Mouse (Mus musculus) limb, embryonic 10.5 days (tissue): ENCODE measurements at regions not wholly inside any gene's neighbourhood (a gene's known extent, or its start where the extent isn't known, plus 50 kb on each side); places are given as distances from the start of the nearest gene placed in this dataset.

Experiments
- DNase-seq: peaks from one replicate; pipeline ENCODE4 v3.0.0-alpha.2; 2017; ENCODE audit warnings: low spot score
- H3K27ac ChIP-seq: fragments of 300-500 bp; sonication (generic); 2 replicates; pipeline ENCODE4 v1.5.1; 2016; ENCODE audit warnings: mild to moderate bottlenecking
- H3K27me3 ChIP-seq: fragments of 300-500 bp; sonication (generic); 2 replicates; pipeline ENCODE4 v1.6.1; 2016; ENCODE audit warnings: low read depth, mild to moderate bottlenecking; ENCODE audit not compliant: poor library complexity, severe bottlenecking
- H3K36me3 ChIP-seq: fragments of 300-500 bp; sonication (generic); 2 replicates; pipeline ENCODE4 v1.6.1; 2016; ENCODE audit warnings: mild to moderate bottlenecking, moderate library complexity
- H3K4me1 ChIP-seq: fragments of 300-500 bp; sonication (generic); 2 replicates; pipeline ENCODE4 v1.6.1; 2016
- H3K4me3 ChIP-seq: fragments of 300-500 bp; sonication (generic); 2 replicates; pipeline ENCODE4 v1.5.1; 2016; ENCODE audit warnings: mild to moderate bottlenecking, moderate library complexity
- H3K9me3 ChIP-seq: fragments of 300-500 bp; sonication (generic); replicated peaks from 2 replicates; pipeline ENCODE4 v1.6.1; 2016; ENCODE audit warnings: mild to moderate bottlenecking
- WGBS: fragments of 180-500 bp; shearing (Covaris S2); methylation state at CpG from one replicate; pipeline ENCODE4 v1.1.7; 2016; 5-methylcytosine and 5-hydroxymethylcytosine counted together

GRCm38 (mm10) chr19:59650611-59651329, 192.6 kb downstream of the Emx2 start:
- 76% methylated on average over 10 of the region's 10 CpGs for WGBS
- Histone ChIP-seq H3K4me1 (peaks cover 16% of the 10 kb centered on the region), H3K4me3 (no peak overlapping the region), H3K27me3 (peaks cover 44% of the 10 kb centered on the region), H3K36me3 (no peaks in the 10 kb centered on the region), H3K9me3 (no peaks in the 10 kb centered on the region), H3K27ac (no peak overlapping the region)
- DNase-seq: no peak

- Histone ChIP-seq H3K27ac (no peak overlapping the region), H3K27me3 (peaks cover 35% of the 10 kb centered on the region), H3K36me3 (no peaks in the 10 kb centered on the region), H3K4me1 (no peaks in the 10 kb centered on the region), H3K4me3 (no peak overlapping the region), H3K9me3 (no peaks in the 10 kb centered on the region)
- DNase-seq: no peak
- WGBS: 75% methylated on average over 18 of the region's 18 CpGs
These were observed 195.6 kb downstream of the Emx2 start for GRCm38 (mm10) chr19:59653631-59654367.

GRCm38 (mm10) chr19:59655321-59655720, 197.1 kb downstream of the Emx2 start:
- Histone ChIP-seq H3K27ac (no peak overlapping the region), H3K36me3 (no peaks in the 10 kb centered on the region), H3K4me3 (no peak overlapping the region), H3K4me1 (no peaks in the 10 kb centered on the region), H3K9me3 (no peaks in the 10 kb centered on the region), H3K27me3 (peaks cover 20% of the 10 kb centered on the region)
- 98% methylated on average over 2 of the region's 2 CpGs for WGBS
- DNase-seq: no peak

GRCm38 (mm10) chr19:59669793-59670192, 211.6 kb downstream of the Emx2 start:
- Histone ChIP-seq H3K4me3 (no peak overlapping the region), H3K4me1 (no peaks in the 10 kb centered on the region), H3K27me3 (no peaks in the 10 kb centered on the region), H3K36me3 (no peaks in the 10 kb centered on the region), H3K9me3 (no peaks in the 10 kb centered on the region), H3K27ac (no peak overlapping the region)
- DNase-seq: no peak

GRCm38 (mm10) chr19:59673537-59673936, 215.4 kb downstream of the Emx2 start:
- Histone ChIP-seq H3K27me3 (peaks cover 13% of the 10 kb centered on the region; the same call in 1 of the 2 replicates), H3K27ac (no peak overlapping the region)

GRCm38 (mm10) chr19:59679191-59679590, 221.0 kb downstream of the Emx2 start:
- Histone ChIP-seq H3K4me1 (no peaks in the 10 kb centered on the region), H3K4me3 (no peak overlapping the region), H3K27ac (no peak overlapping the region), H3K36me3 (no peaks in the 10 kb centered on the region), H3K9me3 (no peaks in the 10 kb centered on the region), H3K27me3 (peaks cover 36% of the 10 kb centered on the region)
- 83% methylated on average over 7 of the region's 7 CpGs for WGBS
- DNase-seq: no peak

More at GRCm38 (mm10) chr19:59673537-59673936, 215.4 kb downstream of the Emx2 start:
- Histone ChIP-seq H3K36me3 (no peaks in the 10 kb centered on the region), H3K4me3 (no peak overlapping the region), H3K4me1 (no peaks in the 10 kb centered on the region), H3K9me3 (no peaks in the 10 kb centered on the region)
- DNase-seq: no peak

- no peak for DNase-seq
- no peaks in the 10 kb centered on the region for H3K9me3 ChIP-seq
- no peak overlapping the region for H3K27ac ChIP-seq
- 90% methylated on average over 4 of the region's 4 CpGs for WGBS
- H3K4me1 ChIP-seq: peaks cover 3% of the 10 kb centered on the region
- H3K4me3 ChIP-seq: no peak overlapping the region
- H3K27me3 ChIP-seq: peaks cover 41% of the 10 kb centered on the region
- H3K36me3 ChIP-seq: no peaks in the 10 kb centered on the region
These were observed 222.2 kb downstream of the Emx2 start for GRCm38 (mm10) chr19:59680356-59680755.

GRCm38 (mm10) chr19:59684292-59684691, 226.1 kb downstream of the Emx2 start:
- DNase-seq: no peak
- peaks cover 49% of the 10 kb centered on the region for H3K27me3 ChIP-seq
- H3K4me3 ChIP-seq: no peak overlapping the region
- peaks cover 28% of the 10 kb centered on the region for H3K4me1 ChIP-seq
- no peaks in the 10 kb centered on the region for H3K9me3 ChIP-seq
- H3K27ac ChIP-seq: no peak overlapping the region
- H3K36me3 ChIP-seq: no peaks in the 10 kb centered on the region
- WGBS: 77% methylated on average over 7 of the region's 7 CpGs

GRCm38 (mm10) chr19:59685826-59686717, 227.9 kb downstream of the Emx2 start:
- Histone ChIP-seq H3K4me1 (peaks cover 43% of the 10 kb centered on the region), H3K36me3 (no peaks in the 10 kb centered on the region), H3K27me3 (peaks cover 53% of the 10 kb centered on the region), H3K9me3 (no peaks in the 10 kb centered on the region), H3K27ac (peak overlapping the region; percentile 4; the same call in 1 of the 2 replicates), H3K4me3 (no peak overlapping the region)
- DNase-seq: peak; percentile 53
- WGBS: 54% methylated on average over 19 of the region's 19 CpGs

GRCm38 (mm10) chr19:59687206-59687605, 229.0 kb downstream of the Emx2 start:
- H3K4me3 ChIP-seq: no peak overlapping the region
- H3K9me3 ChIP-seq: no peaks in the 10 kb centered on the region
- H3K27ac ChIP-seq: no peak overlapping the region
- H3K4me1 ChIP-seq: peaks cover 54% of the 10 kb centered on the region
- peaks cover 48% of the 10 kb centered on the region for H3K27me3 ChIP-seq
- 72% methylated on average over 7 of the region's 7 CpGs for WGBS
- no peaks in the 10 kb centered on the region for H3K36me3 ChIP-seq
- no peak for DNase-seq

- Histone ChIP-seq H3K27me3 (peaks cover 47% of the 10 kb centered on the region), H3K27ac (no peak overlapping the region), H3K9me3 (no peaks in the 10 kb centered on the region), H3K4me1 (peaks cover 59% of the 10 kb centered on the region), H3K36me3 (no peaks in the 10 kb centered on the region), H3K4me3 (no peak overlapping the region)
- 81% methylated on average over 1 of the region's 1 CpGs for WGBS
- no peak for DNase-seq
These were observed 229.5 kb downstream of the Emx2 start for GRCm38 (mm10) chr19:59687681-59688080.

GRCm38 (mm10) chr19:59691541-59692096, 233.4 kb downstream of the Emx2 start:
- peaks cover 76% of the 10 kb centered on the region for H3K27me3 ChIP-seq
- no peak overlapping the region; the same call in 1 of the 2 replicates for H3K27ac ChIP-seq
- peak; percentile 74 for DNase-seq
- peaks cover 43% of the 10 kb centered on the region for H3K4me1 ChIP-seq
- WGBS: 19% methylated on average over 15 of the region's 15 CpGs
- peak overlapping the region; percentile 21 for H3K4me3 ChIP-seq
- no peaks in the 10 kb centered on the region for H3K9me3 ChIP-seq
- no peaks in the 10 kb centered on the region for H3K36me3 ChIP-seq
